Mouse (Mus musculus): ENCODE results near the gene Grm8. TPM values are rescaled to one million over a fixed set of nuclear protein-coding genes. Genes with fewer than 3 reads are reported as not detected.

Grm8 gene
- polyA plus RNA-seq, 1 experiment from 2014 or later, result 16.1 TPM

- 81% methylated on average over 3 of the region's 3 CpGs for WGBS
- Histone ChIP-seq H3K27ac (ENCODE audit: low read depth, low read length) (no peak overlapping the region), H3K27me3 (replicated peaks; ENCODE audit: control insufficient read depth, insufficient read depth, low read length) (no peaks in the 10 kb centered on the region), H3K36me3 (ENCODE audit: control insufficient read depth, insufficient read depth, low read length) (no peaks in the 10 kb centered on the region), H3K4me1 (ENCODE audit: control insufficient read depth, insufficient read depth, low read depth, low read length) (no peaks in the 10 kb centered on the region), H3K9ac (ENCODE audit: low read depth, low read length) (no peak overlapping the region), H3K4me3 (ENCODE audit: low read length) (no peak overlapping the region), H3K9me3 (ENCODE audit: control insufficient read depth, low read length) (no peaks in the 10 kb centered on the region), H3K4me2 (ENCODE audit: low read length) (no peak overlapping the region)
- no peak for ATAC-seq
Measured at GRCm38 (mm10) chr6:28075534-28075933, 59.4 kb downstream of the Grm8 start.

- H3K36me3 ChIP-seq (ENCODE audit: control insufficient read depth, insufficient read depth, low read length), result no peaks in the 10 kb centered on the region
- 34% methylated on average over 3 of the region's 3 CpGs for WGBS
- ATAC-seq, result no peak
Measured at GRCm38 (mm10) chr6:28074470-28074869, 60.5 kb downstream of the Grm8 start.

GRCm38 (mm10) chr6:28051966-28052365 lies 83.0 kb downstream of the Grm8 start:
- WGBS, result 74% methylated on average over 2 of the region's 2 CpGs
- no peaks in the 10 kb centered on the region for H3K9me3 ChIP-seq (ENCODE audit: control insufficient read depth, low read length)
- H3K27ac ChIP-seq (ENCODE audit: low read depth, low read length), result no peak overlapping the region
- no peak overlapping the region for H3K4me3 ChIP-seq (ENCODE audit: low read length)
- H3K36me3 ChIP-seq (ENCODE audit: control insufficient read depth, insufficient read depth, low read length), result no peaks in the 10 kb centered on the region
- no peaks in the 10 kb centered on the region for H3K4me1 ChIP-seq (ENCODE audit: control insufficient read depth, insufficient read depth, low read depth, low read length)
- no peaks in the 10 kb centered on the region for H3K27me3 ChIP-seq (replicated peaks; ENCODE audit: control insufficient read depth, insufficient read depth, low read length)
- no peak overlapping the region for H3K4me2 ChIP-seq (ENCODE audit: low read length)
- no peak overlapping the region for H3K9ac ChIP-seq (ENCODE audit: low read depth, low read length)
- no peak for ATAC-seq

More at GRCm38 (mm10) chr6:28074470-28074869, 60.5 kb downstream of the Grm8 start:
- Histone ChIP-seq H3K4me3 (ENCODE audit: low read length) (no peak overlapping the region), H3K9ac (ENCODE audit: low read depth, low read length) (no peak overlapping the region), H3K4me1 (ENCODE audit: control insufficient read depth, insufficient read depth, low read depth, low read length) (no peaks in the 10 kb centered on the region), H3K9me3 (ENCODE audit: control insufficient read depth, low read length) (no peaks in the 10 kb centered on the region), H3K27me3 (replicated peaks; ENCODE audit: control insufficient read depth, insufficient read depth, low read length) (no peaks in the 10 kb centered on the region), H3K27ac (ENCODE audit: low read depth, low read length) (no peak overlapping the region), H3K4me2 (ENCODE audit: low read length) (no peak overlapping the region)

- ATAC-seq, result no peak
- H3K9ac ChIP-seq (ENCODE audit: low read depth, low read length), result no peak overlapping the region
- WGBS, result 90% methylated on average over 3 of the region's 3 CpGs
- peaks cover 2% of the 10 kb centered on the region; the same call in 1 of the 2 replicates for H3K9me3 ChIP-seq (ENCODE audit: control insufficient read depth, low read length)
- H3K36me3 ChIP-seq (ENCODE audit: control insufficient read depth, insufficient read depth, low read length), result no peaks in the 10 kb centered on the region
- no peak overlapping the region for H3K4me2 ChIP-seq (ENCODE audit: low read length)
- no peaks in the 10 kb centered on the region for H3K4me1 ChIP-seq (ENCODE audit: control insufficient read depth, insufficient read depth, low read depth, low read length)
- H3K27ac ChIP-seq (ENCODE audit: low read depth, low read length), result no peak overlapping the region
- no peaks in the 10 kb centered on the region for H3K27me3 ChIP-seq (replicated peaks; ENCODE audit: control insufficient read depth, insufficient read depth, low read length)
- no peak overlapping the region for H3K4me3 ChIP-seq (ENCODE audit: low read length)
Measured at GRCm38 (mm10) chr6:28042339-28042738, 92.6 kb downstream of the Grm8 start.

- Histone ChIP-seq H3K4me1 (ENCODE audit: control insufficient read depth, insufficient read depth, low read depth, low read length) (no peaks in the 10 kb centered on the region), H3K4me2 (ENCODE audit: low read length) (no peak overlapping the region), H3K27me3 (replicated peaks; ENCODE audit: control insufficient read depth, insufficient read depth, low read length) (no peaks in the 10 kb centered on the region), H3K27ac (ENCODE audit: low read depth, low read length) (no peak overlapping the region), H3K9me3 (ENCODE audit: control insufficient read depth, low read length) (peaks cover 2% of the 10 kb centered on the region; the same call in 1 of the 2 replicates), H3K36me3 (ENCODE audit: control insufficient read depth, insufficient read depth, low read length) (no peaks in the 10 kb centered on the region), H3K9ac (ENCODE audit: low read depth, low read length) (no peak overlapping the region), H3K4me3 (ENCODE audit: low read length) (no peak overlapping the region)
- ATAC-seq, result no peak
- 96% methylated on average over 1 of the region's 1 CpGs for WGBS
Measured at GRCm38 (mm10) chr6:28040815-28041214, 94.2 kb downstream of the Grm8 start.

- Histone ChIP-seq H3K9me3 (ENCODE audit: control insufficient read depth, low read length) (no peaks in the 10 kb centered on the region), H3K9ac (ENCODE audit: low read depth, low read length) (no peak overlapping the region), H3K27ac (ENCODE audit: low read depth, low read length) (no peak overlapping the region), H3K4me1 (ENCODE audit: control insufficient read depth, insufficient read depth, low read depth, low read length) (no peaks in the 10 kb centered on the region), H3K27me3 (replicated peaks; ENCODE audit: control insufficient read depth, insufficient read depth, low read length) (no peaks in the 10 kb centered on the region), H3K4me3 (ENCODE audit: low read length) (no peak overlapping the region), H3K36me3 (ENCODE audit: control insufficient read depth, insufficient read depth, low read length) (no peaks in the 10 kb centered on the region), H3K4me2 (ENCODE audit: low read length) (no peak overlapping the region)
- 99% methylated on average over 4 of the region's 4 CpGs for WGBS
- no peak for ATAC-seq
Measured at GRCm38 (mm10) chr6:28032006-28032405, 103.0 kb downstream of the Grm8 start.

GRCm38 (mm10) chr6:28017653-28018052 lies 117.3 kb downstream of the Grm8 start:
- 84% methylated on average over 1 of the region's 1 CpGs for WGBS

GRCm38 (mm10) chr6:28007001-28007400 lies 128.0 kb downstream of the Grm8 start:
- no peaks in the 10 kb centered on the region for H3K36me3 ChIP-seq (ENCODE audit: control insufficient read depth, insufficient read depth, low read length)
- H3K27me3 ChIP-seq (replicated peaks; ENCODE audit: control insufficient read depth, insufficient read depth, low read length), result no peaks in the 10 kb centered on the region
- no peaks in the 10 kb centered on the region for H3K4me1 ChIP-seq (ENCODE audit: control insufficient read depth, insufficient read depth, low read depth, low read length)
- no peak overlapping the region for H3K4me2 ChIP-seq (ENCODE audit: low read length)
- H3K27ac ChIP-seq (ENCODE audit: low read depth, low read length), result no peak overlapping the region
- no peak overlapping the region for H3K4me3 ChIP-seq (ENCODE audit: low read length)
- WGBS, result 89% methylated on average over 3 of the region's 3 CpGs
- no peak overlapping the region for H3K9ac ChIP-seq (ENCODE audit: low read depth, low read length)
- ATAC-seq, result no peak
- H3K9me3 ChIP-seq (ENCODE audit: control insufficient read depth, low read length), result no peaks in the 10 kb centered on the region

More at GRCm38 (mm10) chr6:28017653-28018052, 117.3 kb downstream of the Grm8 start:
- H3K9ac ChIP-seq (ENCODE audit: low read depth, low read length), result no peak overlapping the region
- H3K4me3 ChIP-seq (ENCODE audit: low read length), result no peak overlapping the region
- no peaks in the 10 kb centered on the region for H3K4me1 ChIP-seq (ENCODE audit: control insufficient read depth, insufficient read depth, low read depth, low read length)
- no peaks in the 10 kb centered on the region for H3K36me3 ChIP-seq (ENCODE audit: control insufficient read depth, insufficient read depth, low read length)
- no peak overlapping the region for H3K27ac ChIP-seq (ENCODE audit: low read depth, low read length)
- no peaks in the 10 kb centered on the region for H3K9me3 ChIP-seq (ENCODE audit: control insufficient read depth, low read length)
- no peak overlapping the region for H3K4me2 ChIP-seq (ENCODE audit: low read length)
- no peaks in the 10 kb centered on the region for H3K27me3 ChIP-seq (replicated peaks; ENCODE audit: control insufficient read depth, insufficient read depth, low read length)
- no peak for ATAC-seq

- Histone ChIP-seq H3K27me3 (replicated peaks; ENCODE audit: control insufficient read depth, insufficient read depth, low read length) (no peaks in the 10 kb centered on the region), H3K36me3 (ENCODE audit: control insufficient read depth, insufficient read depth, low read length) (no peaks in the 10 kb centered on the region), H3K4me2 (ENCODE audit: low read length) (no peak overlapping the region), H3K9ac (ENCODE audit: low read depth, low read length) (no peak overlapping the region), H3K27ac (ENCODE audit: low read depth, low read length) (no peak overlapping the region), H3K9me3 (ENCODE audit: control insufficient read depth, low read length) (no peaks in the 10 kb centered on the region), H3K4me3 (ENCODE audit: low read length) (no peak overlapping the region), H3K4me1 (ENCODE audit: control insufficient read depth, insufficient read depth, low read depth, low read length) (no peaks in the 10 kb centered on the region)
- 89% methylated on average over 2 of the region's 2 CpGs for WGBS
- ATAC-seq, result no peak
Measured at GRCm38 (mm10) chr6:27997250-27997649, 137.7 kb downstream of the Grm8 start.

GRCm38 (mm10) chr6:27991241-27991640 lies 143.7 kb downstream of the Grm8 start:
- Histone ChIP-seq H3K4me3 (ENCODE audit: low read length) (no peak overlapping the region), H3K9ac (ENCODE audit: low read depth, low read length) (no peak overlapping the region), H3K27me3 (replicated peaks; ENCODE audit: control insufficient read depth, insufficient read depth, low read length) (no peaks in the 10 kb centered on the region), H3K4me1 (ENCODE audit: control insufficient read depth, insufficient read depth, low read depth, low read length) (no peaks in the 10 kb centered on the region), H3K4me2 (ENCODE audit: low read length) (no peak overlapping the region), H3K36me3 (ENCODE audit: control insufficient read depth, insufficient read depth, low read length) (no peaks in the 10 kb centered on the region), H3K27ac (ENCODE audit: low read depth, low read length) (no peak overlapping the region), H3K9me3 (ENCODE audit: control insufficient read depth, low read length) (no peaks in the 10 kb centered on the region)
- ATAC-seq, result no peak
- 75% methylated on average over 4 of the region's 4 CpGs for WGBS

All from hindbrain, embryonic 16.5 days (tissue).